Mouse (Mus musculus): ENCODE measurements around the gene Car11. TPM values are rescaled to one million over a fixed set of nuclear protein-coding genes. Genes with fewer than 3 reads are reported as not detected.

Gene Car11
- total and polyA plus RNA-seq, 3 experiments: 0.77 to 1.5 TPM; not detected in 1

DNA sequence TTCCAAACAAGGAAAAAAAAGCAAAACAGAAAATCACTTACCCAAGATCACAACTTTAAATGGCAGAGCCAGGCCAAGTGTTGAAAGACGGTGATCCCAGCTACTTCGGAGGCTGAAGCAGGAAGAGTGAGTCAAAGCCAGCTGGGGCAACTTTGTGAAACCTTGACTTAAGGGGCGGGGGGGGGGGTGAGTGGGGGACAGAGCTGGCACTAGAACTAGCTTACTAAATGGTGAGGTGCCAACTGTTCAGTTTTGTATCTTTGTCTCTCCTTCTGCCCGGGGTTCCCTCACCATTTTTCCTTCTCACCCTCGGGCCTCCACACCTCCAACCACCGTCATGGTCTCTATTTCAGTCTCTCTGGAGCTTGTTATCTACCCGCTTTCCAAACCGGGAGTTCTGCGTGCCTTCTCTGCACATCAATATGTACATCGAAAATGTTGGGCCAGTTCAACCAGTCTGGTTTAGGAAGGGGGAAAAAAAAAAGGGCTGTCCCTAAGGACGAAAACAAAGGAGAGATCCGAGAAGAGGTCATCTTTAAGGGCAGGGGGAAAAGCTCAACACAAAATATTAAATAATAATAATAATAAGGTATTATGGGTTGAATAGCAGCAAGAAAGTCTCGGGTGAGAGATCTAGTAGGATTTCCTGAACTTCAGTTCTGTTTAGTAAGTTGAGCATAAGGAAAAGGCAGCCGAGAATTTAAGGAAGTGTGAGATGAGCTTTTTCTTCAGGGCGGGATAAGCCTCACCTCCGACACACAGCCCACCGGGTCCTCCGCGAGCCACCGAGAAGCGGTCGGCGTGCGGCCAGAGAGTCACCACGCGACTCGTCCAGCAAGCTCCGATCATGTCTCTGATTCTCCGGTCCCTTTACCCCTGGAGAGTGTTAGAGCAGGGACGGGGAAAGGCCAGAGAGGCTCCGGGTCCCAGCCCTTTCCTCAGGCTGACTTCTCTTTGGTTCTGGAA is 17.6 kb downstream of the Car11 start:
- Histone ChIP-seq H3K79me2 (ENCODE audit: control insufficient read depth, insufficient read depth, low read length, poor library complexity) (peaks cover 48% of the 10 kb centered on the region), H3K27me3 (ENCODE audit: control insufficient read depth in 1 of 2, insufficient read depth in 2 of 2, low read length in 2 of 2) (no peaks in the 10 kb centered on the region), H3K4me3 (ENCODE audit: control insufficient read depth in 1 of 2, insufficient read depth in 1 of 2, low read depth in 2 of 2, low read length in 2 of 2) (peak overlapping the region; percentile 69 to 71), H3K9me3 (replicated peaks; ENCODE audit: insufficient read depth, low read length) (no peaks in the 10 kb centered on the region), H3K27ac (ENCODE audit: control insufficient read depth, low read depth, low read length) (peak overlapping the region; percentile 96), H3K9ac (ENCODE audit: control insufficient read depth, low read depth, low read length, poor library complexity, severe bottlenecking) (peak overlapping the region; percentile 99), H3K36me3 (ENCODE audit: control insufficient read depth in 1 of 2, insufficient read depth in 2 of 2, low read length in 2 of 2) (peaks cover 2% of the 10 kb centered on the region in 2 experiments; a peak in 3 of 4 replicates), H3K4me1 (ENCODE audit: control insufficient read depth in 1 of 2, insufficient read depth in 2 of 2, low read length in 2 of 2) (peaks cover 0 to 5% of the 10 kb centered on the region in 2 experiments; a peak in 1 of 4 replicates)
- peak; percentile 60 for DNase-seq (ENCODE audit: low read depth, low spot score)
- TF ChIP-seq MAZ (IDR thresholded peaks at IDR 0.05; ENCODE audit: low read depth, low read length) (peak; percentile 39; the same call in 1 of the 2 replicates), ETS1 (IDR thresholded peaks at IDR 0.05; ENCODE audit: low read depth, low read length) (peak; percentile 56; the same call in 1 of the 2 replicates), TCF12 (IDR thresholded peaks at IDR 0.05; ENCODE audit: low read depth, low read length) (0 out of 2 replicates have a peak, but pooled peaks have one; percentile 13), POLR2A (IDR thresholded peaks at IDR 0.05; ENCODE audit: control insufficient read depth in 1 of 2, insufficient read depth in 1 of 2, low read depth in 1 of 2, low read length in 2 of 2, poor library complexity in 1 of 2) (peak in 1 of 2 experiments; percentile 39; a peak in 1 of 4 replicates), TAL1 (IDR thresholded peaks at IDR 0.05; ENCODE audit: low read length) (no peak), ZC3H11A (IDR thresholded peaks at IDR 0.05; ENCODE audit: low read depth, low read length) (no peak), POLR2AphosphoS5 (IDR thresholded peaks at IDR 0.05; ENCODE audit: borderline replicate concordance, low read depth, low read length) (no peak), CHD1 (IDR thresholded peaks at IDR 0.05; ENCODE audit: low read depth, low read length) (peak; percentile 85; the same call in 1 of the 2 replicates)

GRCm38 (mm10) chr7:45717918-45718297 is 18.3 kb downstream of the Car11 start, which contains the start of gene Sphk2:
TSS of gene Sphk2 (minus strand) at chr7:45718002.
- H3K27ac ChIP-seq (ENCODE audit: control insufficient read depth, low read depth, low read length): peak within 1 kb of the TSS; percentile 96
- peaks cover 2% of the 10 kb centered on the region in 2 experiments; a peak in 3 of 4 replicates for H3K36me3 ChIP-seq (ENCODE audit: control insufficient read depth in 1 of 2, insufficient read depth in 2 of 2, low read length in 2 of 2)
- H3K9me3 ChIP-seq (replicated peaks; ENCODE audit: insufficient read depth, low read length): no peaks in the 10 kb centered on the region
- peak within 1 kb of the TSS; percentile 69 to 73 for H3K4me3 ChIP-seq (ENCODE audit: control insufficient read depth in 1 of 2, insufficient read depth in 1 of 2, low read depth in 2 of 2, low read length in 2 of 2)
- TF ChIP-seq KAT2A (conservative IDR thresholded peaks at IDR 0.05; ENCODE audit: low read depth, low read length) (peak; percentile 94), MAFK (IDR thresholded peaks at IDR 0.05; ENCODE audit: borderline replicate concordance, low read depth, low read length) (no peak), USF1 (IDR thresholded peaks at IDR 0.05; ENCODE audit: low read depth, low read length) (peak; percentile 85), POLR2A (IDR thresholded peaks at IDR 0.05; ENCODE audit: control insufficient read depth in 1 of 2, insufficient read depth in 1 of 2, low read depth in 1 of 2, low read length in 2 of 2, poor library complexity in 1 of 2) (peak; percentile 84 to 96), NRF1 (IDR thresholded peaks at IDR 0.05; ENCODE audit: insufficient read depth, low read depth, low read length, poor library complexity, severe bottlenecking) (0 out of 2 replicates have a peak, but pooled peaks have one; percentile 35), TCF12 (IDR thresholded peaks at IDR 0.05; ENCODE audit: low read depth, low read length) (peak; percentile 90), MEF2A (IDR thresholded peaks at IDR 0.05; ENCODE audit: extremely low read depth, insufficient replicate concordance, low read depth, low read length, poor library complexity, severe bottlenecking) (0 out of 2 replicates have a peak, but pooled peaks have one; percentile 32), POLR2AphosphoS5 (IDR thresholded peaks at IDR 0.05; ENCODE audit: borderline replicate concordance, low read depth, low read length) (no peak), ETS1 (IDR thresholded peaks at IDR 0.05; ENCODE audit: low read depth, low read length) (peak; percentile 83), ZC3H11A (IDR thresholded peaks at IDR 0.05; ENCODE audit: low read depth, low read length) (peak; percentile 32), ELF1 (IDR thresholded peaks at IDR 0.05; ENCODE audit: low read depth, low read length) (peak; percentile 95), MYC (IDR thresholded peaks at IDR 0.05; ENCODE audit: low read depth, low read length) (peak; percentile 94), NELFE (IDR thresholded peaks at IDR 0.05; ENCODE audit: low read depth, low read length) (peak; percentile 95), ZMIZ1 (IDR thresholded peaks at IDR 0.05; ENCODE audit: low read depth, low read length) (peak; percentile 96), MXI1 (IDR thresholded peaks at IDR 0.05; ENCODE audit: low read depth, low read length) (peak; percentile 78), HCFC1 (IDR thresholded peaks at IDR 0.05; ENCODE audit: low read depth, low read length) (peak; percentile 99), E2F4 (IDR thresholded peaks at IDR 0.05; ENCODE audit: borderline replicate concordance, low read depth, low read length) (no peak; the same call in 1 of the 2 replicates), SIN3A (IDR thresholded peaks at IDR 0.05; ENCODE audit: low read length) (peak; percentile 98), GATA1 (IDR thresholded peaks at IDR 0.05; ENCODE audit: low read depth, low read length) (no peak), SMC3 (IDR thresholded peaks at IDR 0.05; ENCODE audit: low read depth, low read length) (no peak), TBP (IDR thresholded peaks at IDR 0.05; ENCODE audit: low read depth, low read length) (peak; percentile 96), MAZ (IDR thresholded peaks at IDR 0.05; ENCODE audit: low read depth, low read length) (peak; percentile 77; the same call in 1 of the 2 replicates), MAX (IDR thresholded peaks at IDR 0.05; ENCODE audit: low read length) (peak; percentile 92), GABPA (IDR thresholded peaks at IDR 0.05; ENCODE audit: low read depth, low read length) (peak; percentile 93; the same call in 1 of the 2 replicates)
- peak within 1 kb of the TSS; percentile 99 for H3K9ac ChIP-seq (ENCODE audit: control insufficient read depth, low read depth, low read length, poor library complexity, severe bottlenecking)
- DNase-seq (ENCODE audit: low read depth, low spot score): peak; percentile 98
- H3K79me2 ChIP-seq (ENCODE audit: control insufficient read depth, insufficient read depth, low read length, poor library complexity): peaks cover 48% of the 10 kb centered on the region
- H3K27me3 ChIP-seq (ENCODE audit: control insufficient read depth in 1 of 2, insufficient read depth in 2 of 2, low read length in 2 of 2): no peaks in the 10 kb centered on the region
- H3K4me1 ChIP-seq (ENCODE audit: control insufficient read depth in 1 of 2, insufficient read depth in 2 of 2, low read length in 2 of 2): peaks cover 0 to 5% of the 10 kb centered on the region in 2 experiments; a peak in 1 of 4 replicates

All from MEL (cell line).